Mouse (Mus musculus) thymus, adult 2 months (tissue): ENCODE results near the gene Ube2e2. TPM values are rescaled to one million over a fixed set of nuclear protein-coding genes. Genes with fewer than 3 reads are reported as not detected.

Experiments
- DNase-seq: peaks from one replicate; pipeline ENCODE4 v3.0.0; 2021
- H3K27ac ChIP-seq: fragments of 200-500 bp; 2 replicates; pipeline ENCODE4 v1.5.1; 2012; ENCODE audit warnings: low read length, control low read depth; ENCODE audit not compliant: control insufficient read depth, insufficient read depth
- H3K27me3 ChIP-seq: fragments of 200-500 bp; 2 replicates; pipeline ENCODE4 v1.6.1; 2012; ENCODE audit warnings: mild to moderate bottlenecking, low read length, moderate library complexity, mixed read lengths; ENCODE audit not compliant: control insufficient read depth, insufficient read depth
- H3K36me3 ChIP-seq: fragments of 200-500 bp; 2 replicates; pipeline ENCODE4 v1.6.1; 2012; ENCODE audit warnings: mild to moderate bottlenecking, low read length, moderate library complexity; ENCODE audit not compliant: control insufficient read depth, insufficient read depth
- H3K4me1 ChIP-seq: fragments of 200-500 bp; replicated peaks from 2 replicates; pipeline ENCODE4 v1.6.1; 2012; ENCODE audit warnings: low read length; ENCODE audit not compliant: control insufficient read depth, insufficient read depth
- H3K4me3 ChIP-seq: fragments of 200-500 bp; 2 replicates; pipeline ENCODE4 v1.5.1; 2012; ENCODE audit warnings: mild to moderate bottlenecking, low read length, control low read depth, moderate library complexity; ENCODE audit not compliant: control insufficient read depth, insufficient read depth
- CTCF ChIP-seq: fragments of 200-500 bp; IDR thresholded peaks from 2 replicates; pipeline ENCODE4 v1.5.1; 2012; ENCODE audit warnings: mild to moderate bottlenecking, control low read depth, low read length, moderate library complexity, borderline replicate concordance; ENCODE audit not compliant: control insufficient read depth, poor library complexity, insufficient read depth; ENCODE audit errors: extremely low read depth
- POLR2A ChIP-seq: fragments of 200-500 bp; IDR thresholded peaks from 2 replicates; pipeline ENCODE4 v1.6.1; 2012; ENCODE audit warnings: mild to moderate bottlenecking, low read length, control low read depth, moderate library complexity; ENCODE audit not compliant: control insufficient read depth, poor library complexity, insufficient read depth; ENCODE audit errors: extremely low read depth
- WGBS: fragments of 180-500 bp; shearing (Covaris S2); methylation state at CpG from one replicate; pipeline ENCODE4 v1.1.7; 2018; 5-methylcytosine and 5-hydroxymethylcytosine counted together
- polyA plus RNA-seq: library from polyadenylated mRNA; depleted of rRNA; stranded (reverse); fragments of >200 nt; gene quantifications from 2 replicates; pipeline ENCODE4 v1.2.3, GENCODE M21; 2012

Gene Ube2e2
- polyA plus RNA-seq, 1 experiment: 34.9 TPM

GRCm38 (mm10) chr14:18628170-18628569 lies 265.9 kb downstream of the Ube2e2 start:
- no peak overlapping the region for H3K4me3 ChIP-seq
- WGBS: 95% methylated on average over 1 of the region's 1 CpGs
- no peak overlapping the region for H3K27ac ChIP-seq
- no peak for TF ChIP-seq POLR2A
- TF ChIP-seq CTCF: no peak
- H3K4me1 ChIP-seq: no peaks in the 10 kb centered on the region
- H3K36me3 ChIP-seq: no peaks in the 10 kb centered on the region
- no peak for DNase-seq
- no peaks in the 10 kb centered on the region for H3K27me3 ChIP-seq

DNA sequence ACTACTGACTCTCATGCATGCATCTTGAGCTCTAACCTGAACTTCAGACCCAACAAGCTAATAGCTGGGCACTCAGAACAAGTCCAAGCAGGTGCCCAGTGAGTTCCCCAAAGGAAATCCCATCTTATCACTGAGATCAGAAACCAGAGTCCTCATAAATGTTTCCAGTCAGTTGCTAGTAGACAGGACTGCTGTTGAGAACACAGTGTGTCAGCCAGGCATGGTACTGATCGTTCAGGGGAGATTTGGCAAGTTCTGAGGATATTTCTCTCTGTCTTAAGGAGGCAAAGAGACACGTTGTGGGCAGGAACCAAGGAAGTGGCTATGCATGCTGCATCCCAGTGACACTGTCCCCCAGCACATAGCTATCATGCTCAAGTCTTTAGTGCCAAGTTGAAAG lies 275.5 kb downstream of the Ube2e2 start:
- Histone ChIP-seq H3K27ac (no peak overlapping the region), H3K36me3 (no peaks in the 10 kb centered on the region), H3K4me3 (no peak overlapping the region), H3K27me3 (no peaks in the 10 kb centered on the region), H3K4me1 (0 out of 2 replicates have a peak, but pooled peaks cover 2% of the 10 kb centered on the region)
- WGBS: 23% methylated on average over 2 of the region's 2 CpGs
- TF ChIP-seq POLR2A: no peak
- DNase-seq: no peak

DNA sequence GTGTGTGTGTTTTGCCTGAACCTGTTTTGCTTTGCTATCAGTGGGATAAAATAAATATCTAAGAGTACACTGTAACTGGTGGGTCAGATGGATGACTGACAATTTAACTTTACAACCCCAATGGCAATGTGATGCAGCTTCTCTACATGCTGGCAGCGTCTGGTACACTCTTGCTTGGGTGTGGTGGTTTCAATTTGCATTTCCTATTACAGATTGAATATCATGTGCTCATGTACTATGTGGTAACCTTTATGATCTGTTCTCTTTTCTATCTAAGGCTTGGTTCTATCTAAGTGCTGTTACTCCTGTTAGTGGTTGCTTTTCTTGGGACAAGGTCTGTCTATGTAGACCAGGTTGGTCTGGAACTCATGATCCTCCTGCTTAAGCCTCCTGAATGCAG lies 292.1 kb downstream of the Ube2e2 start:
- Histone ChIP-seq H3K4me1 (no peaks in the 10 kb centered on the region), H3K36me3 (no peaks in the 10 kb centered on the region), H3K27me3 (no peaks in the 10 kb centered on the region), H3K4me3 (no peak overlapping the region), H3K27ac (no peak overlapping the region)
- no peak for DNase-seq
- TF ChIP-seq POLR2A (no peak), CTCF (no peak)
- 78% methylated on average over 1 of the region's 1 CpGs for WGBS

DNA sequence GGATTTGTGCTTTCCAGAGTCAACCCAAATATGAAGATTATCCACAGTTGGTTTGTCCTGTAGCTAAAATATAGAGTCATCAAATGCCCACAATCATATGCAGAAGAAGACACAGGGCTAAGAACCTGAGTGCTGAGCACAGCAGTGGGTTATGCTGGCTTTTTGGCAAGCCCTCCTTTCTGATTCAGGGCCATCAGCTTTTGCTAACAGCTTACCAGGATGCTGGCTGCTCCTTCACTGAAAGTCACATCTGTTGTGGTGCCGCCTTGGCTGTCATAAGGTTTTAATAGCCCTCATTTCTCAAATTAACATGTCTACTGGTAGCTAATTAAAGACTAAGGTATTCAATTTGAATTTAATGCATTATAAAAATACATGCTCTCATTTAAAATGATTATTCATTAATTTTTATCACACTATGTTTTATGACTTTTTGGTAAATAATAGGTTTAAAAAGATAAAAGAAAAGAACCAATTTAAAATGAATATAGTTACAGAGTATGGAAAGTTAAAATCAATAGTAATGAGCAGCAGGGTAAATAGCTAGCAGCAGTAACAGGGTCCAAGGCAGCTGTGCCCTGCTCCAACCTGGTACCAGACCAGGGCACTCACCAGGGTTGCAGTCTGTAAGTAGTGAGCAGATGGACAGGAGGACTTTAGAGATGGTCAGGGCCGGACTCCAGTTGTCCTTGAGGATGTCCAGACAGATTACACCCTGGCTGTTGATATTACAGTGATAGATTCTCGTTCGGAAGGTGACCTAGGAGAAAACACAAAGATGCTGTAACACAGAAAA lies 307.6 kb downstream of the Ube2e2 start:
- 94% methylated on average over 4 of the region's 4 CpGs for WGBS
- Histone ChIP-seq H3K4me3 (no peak overlapping the region), H3K27me3 (no peaks in the 10 kb centered on the region), H3K4me1 (no peaks in the 10 kb centered on the region), H3K36me3 (no peaks in the 10 kb centered on the region), H3K27ac (no peak overlapping the region)
- TF ChIP-seq POLR2A (no peak), CTCF (no peak)
- no peak for DNase-seq

- no peak for DNase-seq
- Histone ChIP-seq H3K27ac (no peak overlapping the region), H3K4me1 (no peaks in the 10 kb centered on the region), H3K36me3 (no peaks in the 10 kb centered on the region), H3K27me3 (no peaks in the 10 kb centered on the region), H3K4me3 (no peak overlapping the region)
- WGBS: 94% methylated on average over 4 of the region's 4 CpGs
- no peak for TF ChIP-seq CTCF
- TF ChIP-seq POLR2A: no peak
These were observed 312.3 kb downstream of the Ube2e2 start for GRCm38 (mm10) chr14:18581735-18582134.

GRCm38 (mm10) chr14:18574756-18575155 lies 319.3 kb downstream of the Ube2e2 start:
- Histone ChIP-seq H3K27me3 (no peaks in the 10 kb centered on the region), H3K36me3 (no peaks in the 10 kb centered on the region), H3K4me3 (no peak overlapping the region), H3K27ac (no peak overlapping the region), H3K4me1 (no peaks in the 10 kb centered on the region)
- WGBS: 92% methylated on average over 2 of the region's 2 CpGs
- no peak for DNase-seq
- TF ChIP-seq CTCF: no peak
- no peak for TF ChIP-seq POLR2A

DNA sequence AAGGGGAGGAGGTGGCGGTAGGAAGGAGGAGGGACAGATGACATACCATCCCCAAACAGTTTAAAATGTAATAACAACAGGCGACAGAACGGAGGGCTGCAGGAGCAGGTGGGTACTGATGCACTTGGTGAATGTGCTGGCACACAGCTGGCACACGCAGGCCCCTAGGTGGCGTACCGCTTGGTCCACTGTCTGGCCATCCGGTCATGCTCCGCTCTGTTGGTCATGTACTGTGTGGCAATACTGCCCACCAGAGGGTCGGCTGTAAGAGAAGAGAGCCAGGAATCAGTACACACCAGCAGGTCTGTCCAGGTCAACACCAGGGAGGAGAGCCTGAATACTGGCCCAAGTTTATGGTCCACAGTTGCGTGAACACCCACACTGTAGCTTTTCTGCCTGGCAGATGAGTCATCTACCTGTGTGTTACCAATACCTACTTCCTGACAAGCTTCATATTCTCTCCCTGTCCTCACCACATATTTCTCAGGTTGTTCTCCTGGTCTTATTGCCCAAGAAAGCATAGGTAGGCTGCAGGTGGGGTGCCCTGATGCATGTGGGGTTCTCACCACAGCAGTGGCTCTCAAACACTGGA lies 319.8 kb downstream of the Ube2e2 start:
- Histone ChIP-seq H3K27ac (no peak overlapping the region), H3K27me3 (no peaks in the 10 kb centered on the region), H3K4me1 (no peaks in the 10 kb centered on the region), H3K36me3 (no peaks in the 10 kb centered on the region), H3K4me3 (no peak overlapping the region)
- TF ChIP-seq CTCF (no peak), POLR2A (no peak)
- DNase-seq: no peak
- 95% methylated on average over 10 of the region's 10 CpGs for WGBS
